Mouse (Mus musculus) activated CD4-positive, CD25-positive, alpha-beta regulatory T cell, adult 4 months (primary cell): ENCODE measurements around the gene N4bp2l2. TPM values are rescaled to one million over a fixed set of nuclear protein-coding genes. Genes with fewer than 3 reads are reported as not detected.

ENCODE experiments used
- ATAC-seq: one replicate; pipeline ENCODE4 v1.8.0; 2017
- polyA plus RNA-seq, 2 experiments: library from polyadenylated mRNA; unstranded; fragments of 100-300 nt; shearing (Covaris generic); gene quantifications; one replicate each; pipeline ENCODE4 v1.2.1; 2017

Gene N4bp2l2
- polyA plus RNA-seq, 2 experiments from 2014 or later, result 51.6 to 75.1 TPM

GRCm38 (mm10) chr5:150641440-150641839, 24.5 kb downstream of the N4bp2l2 start:
- no peak for ATAC-seq

DNA sequence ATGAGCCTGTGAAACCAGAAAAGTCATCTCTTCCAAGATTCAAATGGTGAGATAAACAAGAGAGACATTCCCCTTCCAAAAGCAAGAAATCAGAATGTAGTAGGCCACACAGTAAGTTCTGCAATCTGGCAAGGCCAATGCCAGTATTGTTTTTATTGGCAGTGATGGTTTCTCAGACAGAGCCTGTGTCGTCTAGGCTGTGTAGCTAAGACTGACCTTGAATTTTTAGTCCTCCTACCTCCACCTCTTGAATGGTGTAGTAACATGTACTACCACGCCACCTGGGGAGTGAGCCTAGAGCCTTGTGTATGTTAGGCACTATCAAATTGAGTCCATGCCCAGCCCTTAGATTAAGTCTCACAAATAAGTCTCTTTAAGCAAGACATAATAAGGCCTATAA, 36.3 kb downstream of the N4bp2l2 start:
- no peak for ATAC-seq

DNA sequence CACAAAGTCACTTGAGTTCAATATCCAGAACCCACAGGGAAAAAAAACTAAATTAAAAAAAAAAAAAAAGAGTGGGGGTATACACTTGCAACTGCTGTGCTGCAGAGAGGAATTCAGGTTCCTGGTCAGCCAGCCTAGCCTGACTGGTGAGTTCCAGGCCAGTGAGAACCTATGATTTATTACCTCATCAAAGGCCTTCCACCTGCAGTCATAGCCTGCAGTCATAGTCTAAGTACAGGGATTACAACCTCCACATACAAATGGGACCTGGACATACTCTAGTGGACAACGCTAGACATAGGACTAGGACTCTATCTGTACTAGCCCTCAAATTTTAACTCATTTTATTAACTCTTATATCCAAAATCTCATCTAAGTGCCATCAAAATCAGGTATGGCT, 36.7 kb downstream of the N4bp2l2 start:
- no peak for ATAC-seq

DNA sequence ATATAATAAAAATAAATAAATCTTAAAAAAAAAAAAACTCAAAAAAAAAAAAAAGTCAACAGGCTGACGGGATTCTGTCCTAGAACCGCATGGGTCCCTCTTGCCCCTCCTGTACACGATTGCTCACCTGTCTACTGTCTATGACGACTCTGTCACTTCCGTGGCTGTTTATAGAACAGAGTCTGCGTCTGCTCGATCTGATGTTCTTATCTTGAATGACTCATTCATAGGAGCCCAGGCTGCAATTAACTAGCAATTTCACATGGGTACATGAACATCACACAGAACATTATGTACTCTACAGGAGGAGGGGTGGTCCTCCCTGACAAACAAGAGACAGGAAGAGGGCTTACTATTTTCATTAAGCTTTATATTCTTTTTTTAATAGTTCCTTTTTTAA, 40.5 kb downstream of the N4bp2l2 start:
- no peak for ATAC-seq

- ATAC-seq, result no peak
Observed at GRCm38 (mm10) chr5:150622792-150623191, 43.2 kb downstream of the N4bp2l2 start.

- ATAC-seq, result no peak
Observed at GRCm38 (mm10) chr5:150621592-150621991, 44.4 kb downstream of the N4bp2l2 start.

DNA sequence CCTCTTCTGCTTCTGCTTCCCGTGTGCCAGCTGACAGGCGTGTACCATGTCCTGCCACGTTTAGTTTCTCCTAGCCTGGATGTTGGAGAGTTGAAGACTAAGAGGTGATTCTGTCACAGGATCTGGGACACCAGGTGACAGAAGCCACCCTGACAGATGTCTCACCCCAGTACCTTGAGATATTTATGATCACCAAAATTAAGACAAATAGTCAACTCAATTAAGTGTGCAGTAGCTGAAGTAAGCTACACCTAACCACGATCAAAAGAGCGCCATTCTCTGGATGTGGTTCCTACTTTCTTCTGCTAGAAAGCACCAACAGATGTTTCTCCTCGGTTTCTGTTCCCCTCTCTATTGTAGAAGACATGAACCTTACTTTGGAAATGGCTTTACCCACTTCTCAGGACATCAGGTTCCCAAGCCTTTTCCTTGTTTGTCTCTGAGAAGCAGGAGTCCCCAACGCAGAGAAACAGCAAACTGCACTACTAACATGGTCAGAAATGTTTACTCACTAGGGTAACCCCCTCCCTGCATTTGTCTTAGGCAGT, 45.3 kb downstream of the N4bp2l2 start:
- no peak for ATAC-seq

- ATAC-seq, result no peak
Observed at GRCm38 (mm10) chr5:150618599-150619355, 47.2 kb downstream of the N4bp2l2 start.

DNA sequence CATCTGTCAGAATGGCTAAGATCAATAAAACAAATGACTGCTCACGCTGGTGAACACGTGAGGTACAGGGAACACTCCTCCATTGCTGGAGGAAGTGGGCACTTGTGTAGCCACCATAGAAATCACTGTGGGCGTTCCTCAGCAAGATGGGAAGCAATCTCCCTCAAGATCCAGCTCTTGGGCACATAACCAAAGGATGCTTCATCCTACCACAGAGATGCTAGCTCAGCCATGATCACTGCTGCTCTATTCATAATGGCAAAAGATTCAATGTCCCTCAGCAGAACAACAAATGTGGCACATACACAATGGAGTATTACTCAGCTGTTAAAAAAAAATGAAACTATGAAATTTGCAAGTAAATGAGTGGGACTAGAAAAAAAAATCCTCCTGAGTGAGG, 49.3 kb downstream of the N4bp2l2 start:
- no peak for ATAC-seq

GRCm38 (mm10) chr5:150616216-150616615, 49.8 kb downstream of the N4bp2l2 start:
- no peak for ATAC-seq

DNA sequence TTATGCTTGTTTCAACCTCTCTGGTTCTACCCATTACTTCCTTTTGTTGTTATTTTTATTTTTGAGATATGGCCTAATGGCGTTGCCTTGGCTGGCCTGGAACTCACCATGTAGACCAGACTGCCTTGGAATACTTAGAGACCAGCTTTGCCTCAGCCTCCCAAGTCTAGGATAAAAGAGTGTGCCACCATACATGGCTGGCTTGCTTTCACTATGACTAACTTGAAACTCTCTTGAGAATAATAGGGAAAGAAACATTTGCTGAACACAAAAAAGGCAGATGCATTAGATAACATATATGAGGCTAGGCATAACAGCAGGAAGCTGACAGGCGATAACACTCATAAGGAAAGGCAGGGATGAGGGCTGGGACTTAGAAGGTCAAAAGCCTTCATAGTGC, 51.9 kb downstream of the N4bp2l2 start:
- no peak for ATAC-seq

- ATAC-seq, result peak; percentile 100
Observed at GRCm38 (mm10) chr5:150611697-150612096, 54.3 kb downstream of the N4bp2l2 start.

- ATAC-seq, result no peak
Observed at GRCm38 (mm10) chr5:150611136-150611535, 54.8 kb downstream of the N4bp2l2 start.

DNA sequence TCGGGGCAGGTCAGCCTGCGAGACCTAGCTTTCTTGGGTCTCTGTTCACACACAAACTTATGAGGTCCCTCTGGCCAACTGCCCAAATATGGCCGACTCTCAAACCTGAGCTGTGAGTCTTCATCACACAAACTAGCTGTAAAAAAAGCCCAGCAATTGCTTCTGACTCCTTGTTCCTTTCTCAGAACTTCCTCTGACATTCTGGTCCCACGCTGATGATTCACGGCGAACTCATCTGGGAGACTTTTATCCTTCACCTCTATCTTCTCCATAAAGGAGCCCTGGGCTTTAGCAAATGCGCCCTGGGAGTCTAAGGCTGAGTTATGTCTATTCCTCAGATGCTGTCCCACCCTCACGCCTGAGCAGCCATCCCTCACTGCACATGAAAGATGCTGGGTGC, 58.4 kb downstream of the N4bp2l2 start:
- ATAC-seq, result no peak

DNA sequence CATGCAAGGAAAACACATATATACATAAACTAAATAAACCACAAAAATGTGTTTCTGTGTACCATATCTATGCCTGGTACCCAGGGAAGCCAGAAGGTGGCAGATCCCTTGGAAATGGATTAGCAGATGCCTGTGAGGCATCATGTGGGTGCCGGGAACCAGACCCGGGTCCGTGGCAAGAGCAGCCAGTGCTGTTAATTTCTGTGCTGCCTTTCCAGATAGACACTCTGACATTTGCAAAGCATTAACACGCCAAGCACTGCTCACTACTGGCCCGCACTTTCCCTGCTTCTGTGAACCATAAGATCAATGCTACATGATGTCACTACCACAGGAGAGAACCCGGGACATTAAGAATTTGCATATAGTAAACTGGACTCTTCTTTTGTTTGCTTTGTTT, 59.9 kb downstream of the N4bp2l2 start:
- ATAC-seq, result no peak

GRCm38 (mm10) chr5:150601441-150602230, 64.3 kb downstream of the N4bp2l2 start:
- ATAC-seq, result peak; percentile 4

DNA sequence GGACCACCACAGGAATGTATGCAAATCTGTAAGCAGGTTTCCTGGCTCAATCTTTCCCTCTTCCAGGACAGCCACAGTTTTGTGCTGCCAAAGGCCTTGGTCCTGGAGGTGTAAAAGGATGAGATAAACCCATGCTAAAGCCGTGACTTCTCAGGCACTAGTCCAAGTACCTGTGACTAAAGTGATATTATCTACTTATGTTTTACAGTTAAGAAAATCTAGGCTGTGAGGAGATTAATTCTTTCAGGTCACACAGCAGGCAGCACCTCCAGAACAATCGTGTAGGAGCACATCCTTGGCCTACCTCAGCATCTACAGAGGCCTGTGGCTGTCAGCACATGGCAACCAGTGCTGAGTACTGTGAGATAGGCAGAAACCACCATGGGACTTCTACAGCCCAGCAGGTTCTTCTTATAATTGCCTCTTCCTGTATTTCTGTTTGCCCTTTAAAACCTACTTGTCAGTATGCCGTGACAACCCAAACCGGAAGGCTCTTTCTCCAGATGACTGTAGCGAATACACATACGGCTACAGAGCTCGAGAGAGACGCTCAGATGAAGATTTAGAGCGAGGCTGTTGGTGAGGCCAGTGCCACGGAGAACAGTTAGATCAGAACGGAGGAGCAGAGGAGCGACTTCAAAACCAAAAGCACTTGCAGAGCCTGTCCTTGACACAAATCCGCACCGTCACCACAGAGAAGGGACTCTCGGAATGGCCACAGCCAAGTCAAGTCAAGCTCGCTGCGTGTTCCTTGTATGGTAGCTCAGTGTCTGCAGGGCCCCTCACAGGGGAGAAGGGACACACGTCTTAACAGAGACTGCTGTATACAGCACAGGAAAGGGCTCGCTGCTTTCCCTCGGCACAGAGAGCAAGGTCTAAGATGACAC, 65.2 kb downstream of the N4bp2l2 start:
- peak; percentile 87 for ATAC-seq

- ATAC-seq, result no peak
Observed at GRCm38 (mm10) chr5:150599301-150600294, 66.4 kb downstream of the N4bp2l2 start.

- ATAC-seq, result peak; percentile 2
Observed at GRCm38 (mm10) chr5:150598202-150599119, 67.5 kb downstream of the N4bp2l2 start.

- no peak for ATAC-seq
Observed at GRCm38 (mm10) chr5:150597088-150597487, 68.9 kb downstream of the N4bp2l2 start, which contains the start of gene N4bp2l1. Gene N4bp2l1 (minus strand): TSS chr5:150597188.
